Mouse (Mus musculus): Measurements from ENCODE around the gene Nelfb.
A peak's percentile ranks its signal among the peaks of the same experiment; 100 is the strongest.

Gene Nelfb

GRCm38 (mm10) chr2:25174866-25175689 lies 36.2 kb downstream of the Nelfb start:
- peak; percentile 85 for DNase-seq

GRCm38 (mm10) chr2:25173821-25174220 lies 37.5 kb downstream of the Nelfb start:
- DNase-seq: no peak

GRCm38 (mm10) chr2:25172629-25173028 lies 38.7 kb downstream of the Nelfb start:
- no peak for DNase-seq

- DNase-seq: no peak
Observed at GRCm38 (mm10) chr2:25171769-25172153, 39.5 kb downstream of the Nelfb start.

GRCm38 (mm10) chr2:25171101-25171768 lies 40.1 kb downstream of the Nelfb start:
- DNase-seq: no peak

- no peak for DNase-seq
Observed at GRCm38 (mm10) chr2:25170326-25171100, 40.8 kb downstream of the Nelfb start.

GRCm38 (mm10) chr2:25169778-25170177 lies 41.5 kb downstream of the Nelfb start:
- DNase-seq: no peak

- DNase-seq: no peak
Observed at GRCm38 (mm10) chr2:25168665-25168978, 42.7 kb downstream of the Nelfb start.

GRCm38 (mm10) chr2:25167919-25168664 lies 43.2 kb downstream of the Nelfb start:
- no peak for DNase-seq

- DNase-seq: no peak
Observed at GRCm38 (mm10) chr2:25167481-25167880, 43.8 kb downstream of the Nelfb start.

- peak; percentile 18 for DNase-seq
Observed at GRCm38 (mm10) chr2:25157655-25158054, 53.6 kb downstream of the Nelfb start.

- no peak for DNase-seq
Observed at GRCm38 (mm10) chr2:25156990-25157389, 54.3 kb downstream of the Nelfb start.

GRCm38 (mm10) chr2:25156177-25156576 lies 55.1 kb downstream of the Nelfb start:
- no peak for DNase-seq

GRCm38 (mm10) chr2:25151280-25151956 lies 59.9 kb downstream of the Nelfb start:
- DNase-seq: no peak
